Mouse (Mus musculus): ENCODE data around the gene Prrx1.

DNA sequence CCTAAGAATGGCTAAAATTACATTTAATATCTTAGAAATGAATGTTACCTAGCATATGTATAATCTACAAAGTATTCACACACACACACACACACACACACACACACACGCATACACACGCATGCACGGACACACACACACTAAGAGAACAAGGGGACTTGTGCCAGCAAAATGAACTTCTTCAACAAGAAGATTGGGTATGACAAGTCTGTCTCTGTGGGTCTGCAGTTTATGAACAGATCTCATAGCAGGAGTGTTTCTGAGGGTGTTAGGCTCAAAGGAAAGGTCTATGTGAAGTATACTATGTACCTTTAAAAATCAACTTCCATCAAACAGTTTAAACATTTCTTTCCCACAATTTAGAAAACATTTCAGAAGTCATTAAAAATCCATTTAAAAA is 46.0 kb upstream of the Prrx1 start:
- no peak for TF ChIP-seq EP300 (IDR thresholded peaks at IDR 0.05; ENCODE audit: low read depth)
- no peak for TF ChIP-seq CTCF (IDR thresholded peaks at IDR 0.05; ENCODE audit: low read depth)

Data from heart, postnatal 0 days (tissue).